Comparison of ENCODE assay signal across 22 mouse cellular contexts in the genomic region with DNA sequence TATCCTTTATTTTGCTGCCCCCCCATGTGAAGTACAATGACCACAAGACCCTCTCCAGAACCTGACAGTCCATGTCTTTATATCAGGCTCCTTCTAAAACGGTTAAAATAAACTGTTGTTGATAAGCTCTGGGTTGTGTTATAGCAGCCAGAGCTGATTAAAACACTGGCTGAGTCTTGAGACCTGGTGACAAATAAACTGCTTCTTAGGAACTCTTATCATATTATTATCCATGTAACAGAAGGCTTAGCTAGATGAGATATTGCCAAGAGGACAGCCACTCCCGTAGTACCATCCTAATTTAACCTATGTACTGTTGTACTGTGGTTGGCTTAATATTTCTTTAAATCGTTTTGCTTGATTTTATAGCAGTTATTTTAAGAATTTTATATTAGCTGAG. TPM values are rescaled to one million over a fixed set of nuclear protein-coding genes. Genes with fewer than 3 reads are reported as not detected.
DNase-seq lines count a peak whose midpoint lies in the region; ATAC-seq and TF ChIP-seq lines count a peak whose summit lies in the region.
"Had no signal": no experiment of that assay in that cellular context is flagged by ENCODE, and none has a peak within 500 bp of the region (broad histone marks: within the 10 kb centered on the region; RNA-seq: fewer than 3 reads in every experiment).

No protein-coding gene starts in this region.

- H3K79me2 ChIP-seq in MEL (ENCODE audit: control insufficient read depth, insufficient read depth, low read length, poor library complexity), result peaks cover 27% of the 10 kb centered on the region

- peaks cover 38 to 48% of the 10 kb centered on the region in 2 experiments for H3K4me1 ChIP-seq in MEL (ENCODE audit: control insufficient read depth in 1 of 2, insufficient read depth in 2 of 2, low read length in 2 of 2)
- peaks cover 44% of the 10 kb centered on the region for H3K4me1 ChIP-seq in liver, embryonic 15.5 days (replicated peaks)
- H3K4me1 ChIP-seq in intestine, embryonic 15.5 days (replicated peaks), result peaks cover 10% of the 10 kb centered on the region; the same call in 1 of the 2 replicates
- peaks cover 23% of the 10 kb centered on the region for H3K4me1 ChIP-seq in midbrain, embryonic 15.5 days

- ATAC-seq in liver, embryonic 15.5 days (ENCODE audit: insufficient read depth), result no peak
- no peak for ATAC-seq in intestine, embryonic 15.5 days
- no peak for ATAC-seq in midbrain, embryonic 15.5 days (replicated peaks)

- TF ChIP-seq RAD21 in MEL (IDR thresholded peaks at IDR 0.05; ENCODE audit: low read depth, low read length), result no peak

- no peak for TF ChIP-seq CTCF in MEL (IDR thresholded peaks at IDR 0.05 in 2 of 3, conservative IDR thresholded peaks at IDR 0.05 in 1 of 3; ENCODE audit: control insufficient read depth in 1 of 3, insufficient read depth in 1 of 3, low read depth in 2 of 3, low read length in 3 of 3, poor library complexity in 1 of 3, severe bottlenecking in 1 of 3)

- WGBS in liver, embryonic 15.5 days (ENCODE audit: insufficient replicate concordance), result 24% methylated on average over 3 of the region's 3 CpGs
- 84% methylated on average over 3 of the region's 3 CpGs for WGBS in intestine, embryonic 15.5 days
- 90% methylated on average over 3 of the region's 3 CpGs for WGBS in midbrain, embryonic 15.5 days

- no peak for TF ChIP-seq EP300 in MEL (IDR thresholded peaks at IDR 0.05; ENCODE audit: low read depth in 1 of 2, low read length in 2 of 2)

- no peak for TF ChIP-seq POLR2A in MEL (IDR thresholded peaks at IDR 0.05; ENCODE audit: control insufficient read depth in 1 of 2, insufficient read depth in 1 of 2, low read depth in 1 of 2, low read length in 2 of 2, poor library complexity in 1 of 2)

- H3K27me3 ChIP-seq in MEL (ENCODE audit: control insufficient read depth in 1 of 2, insufficient read depth in 2 of 2, low read length in 2 of 2), result no peaks in the 10 kb centered on the region
- H3K27me3 ChIP-seq in liver, embryonic 15.5 days, result no peaks in the 10 kb centered on the region
- no peaks in the 10 kb centered on the region for H3K27me3 ChIP-seq in intestine, embryonic 15.5 days (replicated peaks)
- H3K27me3 ChIP-seq in midbrain, embryonic 15.5 days (replicated peaks), result no peaks in the 10 kb centered on the region
- H3K27me3 ChIP-seq: embryonic facial prominence, embryonic 12.5 days; forebrain, embryonic 12.5 days; midbrain, embryonic 12.5 days had no signal

- DNase-seq in MEL (ENCODE audit: low read depth, low spot score) (peak; percentile 96), MEL-GATA-1-ER (ENCODE audit: extremely low read depth, low read depth) (peak; percentile 82), liver (peak; percentile 15)
- no peak for DNase-seq in kidney, adult 8-10 months
- no peak for DNase-seq in kidney, adult 9 months
- DNase-seq: adrenal gland, postnatal 10 days; B cell, adult 2 months; cerebellum, adult 8-10 months; embryo, embryonic 11 days; gastrocnemius, postnatal 36 days; heart, adult 18-20 months; kidney, adult 11 months; kidney, postnatal 4 days; left cerebral cortex, postnatal 4 days; lung, embryonic 14.5 days; thymus, postnatal 14 days had no signal

- peak overlapping the region; percentile 84 for H3K4me2 ChIP-seq in liver, embryonic 15.5 days
- H3K4me2 ChIP-seq in intestine, embryonic 15.5 days (replicated peaks), result no peak overlapping the region
- H3K4me2 ChIP-seq in midbrain, embryonic 15.5 days, result no peak overlapping the region

- H3K36me3 ChIP-seq in MEL (ENCODE audit: control insufficient read depth in 1 of 2, insufficient read depth in 2 of 2, low read length in 2 of 2), result peaks cover 0 to 59% of the 10 kb centered on the region in 2 experiments; a peak in 2 of 4 replicates
- H3K36me3 ChIP-seq in liver, embryonic 15.5 days (replicated peaks), result peaks cover 13% of the 10 kb centered on the region; the same call in 1 of the 2 replicates
- H3K36me3 ChIP-seq in intestine, embryonic 15.5 days, result no peaks in the 10 kb centered on the region
- no peaks in the 10 kb centered on the region for H3K36me3 ChIP-seq in midbrain, embryonic 15.5 days (replicated peaks)
- H3K36me3 ChIP-seq: embryonic facial prominence, embryonic 12.5 days had no signal

- peak overlapping the region; percentile 99 for H3K27ac ChIP-seq in MEL (ENCODE audit: control insufficient read depth, low read depth, low read length)
- H3K27ac ChIP-seq in liver, embryonic 15.5 days (replicated peaks), result peak overlapping the region; percentile 96
- H3K27ac ChIP-seq in intestine, embryonic 15.5 days, result no peak overlapping the region
- no peak overlapping the region for H3K27ac ChIP-seq in midbrain, embryonic 15.5 days
- H3K27ac ChIP-seq: embryonic facial prominence, embryonic 12.5 days; forebrain, embryonic 12.5 days; midbrain, embryonic 12.5 days had no signal

- H3K9ac ChIP-seq in MEL (ENCODE audit: control insufficient read depth, low read depth, low read length, poor library complexity, severe bottlenecking), result peak overlapping the region; percentile 85
- 0 out of 2 replicates have a peak overlapping the region, but pooled peaks have one; percentile 74 for H3K9ac ChIP-seq in liver, embryonic 15.5 days
- no peak overlapping the region for H3K9ac ChIP-seq in intestine, embryonic 15.5 days
- no peak overlapping the region for H3K9ac ChIP-seq in midbrain, embryonic 15.5 days
- H3K9ac ChIP-seq: embryonic facial prominence, embryonic 12.5 days; forebrain, embryonic 12.5 days; lung, embryonic 14.5 days; midbrain, embryonic 12.5 days had no signal

- no peaks in the 10 kb centered on the region for H3K9me3 ChIP-seq in MEL (replicated peaks; ENCODE audit: insufficient read depth, low read length)
- H3K9me3 ChIP-seq in liver, embryonic 15.5 days (replicated peaks), result no peaks in the 10 kb centered on the region
- no peaks in the 10 kb centered on the region for H3K9me3 ChIP-seq in intestine, embryonic 15.5 days
- no peaks in the 10 kb centered on the region for H3K9me3 ChIP-seq in midbrain, embryonic 15.5 days
- H3K9me3 ChIP-seq: embryonic facial prominence, embryonic 12.5 days; forebrain, embryonic 12.5 days; midbrain, embryonic 12.5 days had no signal

- peak overlapping the region; percentile 59 to 68 for H3K4me3 ChIP-seq in MEL (ENCODE audit: control insufficient read depth in 1 of 2, insufficient read depth in 1 of 2, low read depth in 2 of 2, low read length in 2 of 2)
- peak overlapping the region; percentile 83 for H3K4me3 ChIP-seq in liver, embryonic 15.5 days (replicated peaks)
- H3K4me3 ChIP-seq in intestine, embryonic 15.5 days (replicated peaks), result no peak overlapping the region
- no peak overlapping the region for H3K4me3 ChIP-seq in midbrain, embryonic 15.5 days
- H3K4me3 ChIP-seq: embryonic facial prominence, embryonic 12.5 days; forebrain, embryonic 12.5 days had no signal

TF ChIP-seq in MEL, 35 proteins besides CTCF, POLR2A, EP300 and RAD21:
- TF ChIP-seq RCOR1 (IDR thresholded peaks at IDR 0.05; ENCODE audit: low read depth, low read length) (no peak), TAL1 (IDR thresholded peaks at IDR 0.05; ENCODE audit: low read length) (peak; percentile 88), POLR2AphosphoS5 (IDR thresholded peaks at IDR 0.05; ENCODE audit: borderline replicate concordance, low read depth, low read length) (no peak)

RNA-seq across cellular contexts. Expression of a gene that starts 2.3 kb away (rescaled TPM):
- 35.3 and 35.4 TPM in 2 replicates for total RNA-seq in MEL (2012; rRNA removed)
- 10 to 100 TPM; 21.4 to 33.9 TPM for polyA plus RNA-seq in MEL (2012; ENCODE audit: insufficient read depth in 1 of 2, insufficient read length in 2 of 2, low read depth in 1 of 2, low replicate concordance in 2 of 2, missing spikeins in 1 of 2)
- polyA plus RNA-seq in liver, embryonic 15.5 days (2015; fragmentation: Nextera tagmentation; extraction: Ambion mirVana), result 5.3 and 5.5 TPM in 2 replicates
- 5.6 and 5.9 TPM in 2 replicates for polyA plus RNA-seq in intestine, embryonic 15.5 days (2015; fragmentation: Nextera tagmentation; extraction: Ambion mirVana)
- 24.7 and 25.6 TPM in 2 replicates for polyA plus RNA-seq in midbrain, embryonic 15.5 days (2015; fragmentation: Nextera tagmentation; extraction: Ambion mirVana)

Comparison
In these comparisons a context has a peak if more than half of its experiments do, and no peak if none do; other contexts are left out.
1. DNase-seq: peak in MEL (single experiment), MEL-GATA-1-ER (single experiment) and liver (single experiment); none in kidney, adult 8-10 months (0 of 2) and kidney, adult 9 months (single experiment).
2. H3K27ac ChIP-seq: peak in MEL (single experiment) and liver, embryonic 15.5 days (single experiment); none in intestine, embryonic 15.5 days (single experiment) and midbrain, embryonic 15.5 days (single experiment).
3. H3K4me3 ChIP-seq: peak in MEL (2 of 2) and liver, embryonic 15.5 days (single experiment); none in intestine, embryonic 15.5 days (single experiment) and midbrain, embryonic 15.5 days (single experiment).
4. H3K9ac ChIP-seq: peak in MEL (single experiment) and liver, embryonic 15.5 days (single experiment); none in intestine, embryonic 15.5 days (single experiment) and midbrain, embryonic 15.5 days (single experiment).